Mouse (Mus musculus): ENCODE data around the gene Aebp2. TPM values are rescaled to one million over a fixed set of nuclear protein-coding genes. Genes with fewer than 3 reads are reported as not detected.

Gene Aebp2
- polyA plus RNA-seq, 1 experiment from 2014 or later, result 15.3 TPM

DNA sequence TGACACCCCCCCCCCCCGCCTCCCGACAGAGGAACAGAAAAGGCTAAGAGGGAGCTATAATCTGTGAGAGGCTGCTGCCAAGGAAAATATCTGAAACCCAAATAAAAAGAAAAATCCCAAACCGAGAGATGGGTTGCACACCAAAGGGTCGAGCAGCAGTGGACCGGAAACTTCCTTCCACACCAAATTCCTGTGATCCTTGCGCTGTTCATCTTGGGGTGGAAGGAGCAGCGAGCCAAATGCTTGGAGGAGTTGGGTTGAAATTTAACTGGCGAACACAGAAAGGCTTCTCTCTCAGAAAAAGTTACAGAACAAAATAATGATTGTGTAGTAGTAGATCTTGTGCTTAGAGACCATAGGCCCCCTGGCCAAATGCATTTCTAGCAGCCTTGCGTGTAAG lies 55.5 kb downstream of the Aebp2 start:
- Histone ChIP-seq H3K9ac (no peak overlapping the region), H3K36me3 (no peaks in the 10 kb centered on the region), H3K4me1 (peaks cover 40% of the 10 kb centered on the region), H3K9me3 (no peaks in the 10 kb centered on the region), H3K27ac (peak overlapping the region; percentile 63), H3K4me3 (no peak overlapping the region), H3K27me3 (no peaks in the 10 kb centered on the region), H3K4me2 (0 out of 2 replicates have a peak overlapping the region, but pooled peaks have one; percentile 21)
- ATAC-seq (ENCODE audit: insufficient number of reproducible peaks, insufficient read depth, low FRiP score, low TSS enrichment, low read depth), result no peak
- WGBS, result 62% methylated on average over 9 of the region's 9 CpGs

- Histone ChIP-seq H3K9me3 (no peaks in the 10 kb centered on the region), H3K27ac (peak overlapping the region; percentile 63), H3K9ac (no peak overlapping the region), H3K4me1 (peaks cover 47% of the 10 kb centered on the region), H3K36me3 (no peaks in the 10 kb centered on the region), H3K27me3 (no peaks in the 10 kb centered on the region), H3K4me2 (peak overlapping the region; percentile 21), H3K4me3 (no peak overlapping the region)
- ATAC-seq (ENCODE audit: insufficient number of reproducible peaks, insufficient read depth, low FRiP score, low TSS enrichment, low read depth), result 0 out of 2 replicates have a peak, but pooled peaks have one; percentile 22
- WGBS, result 12% methylated on average over 15 of the region's 15 CpGs
These were observed 56.3 kb downstream of the Aebp2 start for GRCm38 (mm10) chr6:140678658-140679271.

DNA sequence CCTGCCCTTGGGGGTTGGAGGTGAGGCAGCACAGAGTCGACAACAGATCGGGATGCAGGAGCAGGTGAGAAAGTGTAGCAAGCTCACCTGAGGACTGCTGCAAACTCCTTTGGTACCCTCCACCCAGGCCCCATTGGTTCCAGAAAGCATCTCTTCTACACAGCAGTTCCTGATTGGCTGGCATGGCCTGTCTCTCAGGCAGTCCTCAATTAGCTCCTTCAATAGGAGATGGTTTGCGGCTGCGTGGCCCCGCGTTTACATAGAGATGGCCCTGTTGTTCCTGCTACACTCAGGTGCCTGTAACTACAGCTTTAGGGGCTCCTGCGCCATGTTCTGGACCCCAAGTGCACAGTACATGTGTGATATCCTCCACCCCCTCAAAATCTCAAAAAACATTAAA lies 58.2 kb downstream of the Aebp2 start:
- H3K4me2 ChIP-seq, result no peak overlapping the region
- H3K9ac ChIP-seq, result no peak overlapping the region
- no peaks in the 10 kb centered on the region for H3K36me3 ChIP-seq
- 55% methylated on average over 7 of the region's 7 CpGs for WGBS
- H3K27me3 ChIP-seq, result no peaks in the 10 kb centered on the region
- no peak overlapping the region for H3K4me3 ChIP-seq
- no peaks in the 10 kb centered on the region for H3K9me3 ChIP-seq
- no peak; the same call in 1 of the 2 replicates for ATAC-seq (ENCODE audit: insufficient number of reproducible peaks, insufficient read depth, low FRiP score, low TSS enrichment, low read depth)
- H3K27ac ChIP-seq, result no peak overlapping the region
- peaks cover 46% of the 10 kb centered on the region for H3K4me1 ChIP-seq

DNA sequence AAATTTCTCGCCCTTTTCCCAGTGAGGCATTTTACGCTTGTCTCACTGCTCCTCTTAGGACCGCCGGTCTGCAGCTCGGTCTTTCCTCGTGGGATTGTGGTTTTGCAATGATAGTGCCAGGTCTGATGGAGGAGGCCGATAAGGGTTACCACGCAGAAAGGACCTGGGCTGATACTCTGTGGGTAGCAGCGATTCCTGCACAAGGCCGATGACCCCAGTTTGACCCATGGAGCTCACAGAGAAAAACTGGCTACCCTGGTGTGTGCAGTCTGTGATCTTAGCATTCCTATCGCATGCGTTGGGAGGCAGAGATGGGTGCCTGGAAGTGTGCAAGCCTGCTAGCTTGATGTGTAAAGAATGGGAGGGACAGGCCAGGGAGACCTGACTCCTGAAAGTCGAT lies 60.4 kb downstream of the Aebp2 start:
- ATAC-seq (ENCODE audit: insufficient number of reproducible peaks, insufficient read depth, low FRiP score, low TSS enrichment, low read depth), result 0 out of 2 replicates have a peak, but pooled peaks have one; percentile 12
- Histone ChIP-seq H3K4me2 (peak overlapping the region; percentile 9; the same call in 1 of the 2 replicates), H3K27ac (peak overlapping the region; percentile 65), H3K27me3 (no peaks in the 10 kb centered on the region), H3K4me1 (peaks cover 41% of the 10 kb centered on the region), H3K4me3 (no peak overlapping the region), H3K9me3 (no peaks in the 10 kb centered on the region), H3K9ac (no peak overlapping the region), H3K36me3 (no peaks in the 10 kb centered on the region)
- WGBS, result 33% methylated on average over 13 of the region's 13 CpGs

DNA sequence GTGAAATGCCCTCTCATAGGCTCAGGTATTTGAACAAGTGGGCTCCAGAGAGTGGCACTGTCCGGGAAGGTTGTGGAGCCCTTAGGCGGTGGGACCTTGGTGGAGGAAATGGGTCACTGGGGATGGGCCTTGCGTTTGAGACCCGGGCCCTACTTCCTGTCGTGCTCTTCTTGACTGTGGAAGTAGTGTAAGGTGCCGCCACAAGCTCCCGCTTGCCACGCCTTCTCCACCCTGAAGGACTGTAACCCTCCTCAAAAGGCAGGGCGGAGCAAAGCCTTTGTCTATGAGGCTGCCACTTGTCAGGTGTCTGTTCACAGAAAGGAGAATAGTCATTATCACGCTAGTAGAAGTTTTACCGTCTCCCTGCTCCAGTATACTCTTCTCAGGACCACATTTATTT lies 61.9 kb downstream of the Aebp2 start:
- no peak overlapping the region for H3K4me2 ChIP-seq
- no peaks in the 10 kb centered on the region for H3K36me3 ChIP-seq
- 86% methylated on average over 11 of the region's 11 CpGs for WGBS
- H3K4me1 ChIP-seq, result peaks cover 29% of the 10 kb centered on the region
- no peak overlapping the region for H3K4me3 ChIP-seq
- no peaks in the 10 kb centered on the region for H3K9me3 ChIP-seq
- no peak for ATAC-seq (ENCODE audit: insufficient number of reproducible peaks, insufficient read depth, low FRiP score, low TSS enrichment, low read depth)
- no peak overlapping the region for H3K27ac ChIP-seq
- no peaks in the 10 kb centered on the region for H3K27me3 ChIP-seq
- no peak overlapping the region for H3K9ac ChIP-seq

- WGBS, result 66% methylated on average over 16 of the region's 16 CpGs
- Histone ChIP-seq H3K4me1 (peaks cover 19% of the 10 kb centered on the region), H3K27me3 (no peaks in the 10 kb centered on the region), H3K4me3 (no peak overlapping the region), H3K4me2 (no peak overlapping the region), H3K27ac (peak overlapping the region; percentile 69), H3K9me3 (no peaks in the 10 kb centered on the region), H3K36me3 (no peaks in the 10 kb centered on the region), H3K9ac (no peak overlapping the region)
- ATAC-seq (ENCODE audit: insufficient number of reproducible peaks, insufficient read depth, low FRiP score, low TSS enrichment, low read depth), result 0 out of 2 replicates have a peak, but pooled peaks have one; percentile 60
These were observed 67.3 kb downstream of the Aebp2 start for GRCm38 (mm10) chr6:140689617-140690404.

- WGBS, result 79% methylated on average over 6 of the region's 6 CpGs
- Histone ChIP-seq H3K36me3 (no peaks in the 10 kb centered on the region), H3K9me3 (no peaks in the 10 kb centered on the region), H3K4me2 (no peak overlapping the region), H3K4me3 (no peak overlapping the region), H3K27ac (no peak overlapping the region), H3K9ac (no peak overlapping the region), H3K27me3 (no peaks in the 10 kb centered on the region), H3K4me1 (peaks cover 27% of the 10 kb centered on the region)
- ATAC-seq (ENCODE audit: insufficient number of reproducible peaks, insufficient read depth, low FRiP score, low TSS enrichment, low read depth), result no peak
These were observed 69.7 kb downstream of the Aebp2 start for GRCm38 (mm10) chr6:140692160-140692559.

GRCm38 (mm10) chr6:140696192-140696879 lies 73.9 kb downstream of the Aebp2 start:
- peak overlapping the region; percentile 41 for H3K27ac ChIP-seq
- no peak overlapping the region for H3K9ac ChIP-seq
- H3K36me3 ChIP-seq, result no peaks in the 10 kb centered on the region
- H3K4me2 ChIP-seq, result no peak overlapping the region
- no peak overlapping the region for H3K4me3 ChIP-seq
- H3K27me3 ChIP-seq, result no peaks in the 10 kb centered on the region
- no peak for ATAC-seq (ENCODE audit: insufficient number of reproducible peaks, insufficient read depth, low FRiP score, low TSS enrichment, low read depth)
- WGBS, result 43% methylated on average over 12 of the region's 12 CpGs
- H3K9me3 ChIP-seq, result no peaks in the 10 kb centered on the region
- peaks cover 14% of the 10 kb centered on the region for H3K4me1 ChIP-seq

- ATAC-seq (ENCODE audit: insufficient number of reproducible peaks, insufficient read depth, low FRiP score, low TSS enrichment, low read depth), result no peak
- H3K27me3 ChIP-seq, result no peaks in the 10 kb centered on the region
- H3K4me1 ChIP-seq, result peaks cover 18% of the 10 kb centered on the region
- 73% methylated on average over 11 of the region's 11 CpGs for whole genome bisulfite sequencing
- H3K36me3 ChIP-seq, result no peaks in the 10 kb centered on the region
- no peaks in the 10 kb centered on the region for H3K9me3 ChIP-seq
- no peak overlapping the region for H3K27ac ChIP-seq
- H3K4me2 ChIP-seq, result no peak overlapping the region
- H3K9ac ChIP-seq, result no peak overlapping the region
- no peak overlapping the region for H3K4me3 ChIP-seq
These were observed 75.5 kb downstream of the Aebp2 start for GRCm38 (mm10) chr6:140697994-140698393.

DNA sequence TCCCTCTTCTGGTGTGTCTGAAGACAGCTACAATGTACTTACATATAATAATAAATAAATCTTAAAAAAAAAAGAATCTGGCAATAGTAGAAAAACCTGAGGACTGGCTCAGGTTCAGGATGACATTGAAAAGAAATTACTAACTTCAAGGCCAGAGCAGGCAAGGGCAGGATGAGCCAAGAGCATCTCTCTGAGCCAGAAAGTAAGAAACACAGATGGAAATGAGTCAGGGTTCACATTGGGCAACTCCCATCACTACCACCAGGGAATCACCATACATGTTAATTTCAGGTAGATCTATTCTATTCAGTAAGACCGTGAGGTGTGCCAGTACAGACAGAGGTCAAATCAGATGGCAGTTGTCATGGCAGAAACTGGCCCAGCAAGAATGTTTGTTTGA lies 76.1 kb downstream of the Aebp2 start:
- peaks cover 18% of the 10 kb centered on the region for H3K4me1 ChIP-seq
- no peaks in the 10 kb centered on the region for H3K9me3 ChIP-seq
- H3K4me3 ChIP-seq, result no peak overlapping the region
- H3K36me3 ChIP-seq, result no peaks in the 10 kb centered on the region
- no peak overlapping the region for H3K27ac ChIP-seq
- H3K27me3 ChIP-seq, result no peaks in the 10 kb centered on the region
- 93% methylated on average over 1 of the region's 1 CpGs for WGBS
- no peak overlapping the region for H3K9ac ChIP-seq
- H3K4me2 ChIP-seq, result no peak overlapping the region
- no peak for ATAC-seq (ENCODE audit: insufficient number of reproducible peaks, insufficient read depth, low FRiP score, low TSS enrichment, low read depth)

- WGBS, result 40% methylated on average over 6 of the region's 6 CpGs
- Histone ChIP-seq H3K36me3 (no peaks in the 10 kb centered on the region), H3K4me1 (peaks cover 23% of the 10 kb centered on the region), H3K27ac (0 out of 2 replicates have a peak overlapping the region, but pooled peaks have one; percentile 12), H3K27me3 (no peaks in the 10 kb centered on the region), H3K9ac (no peak overlapping the region), H3K4me3 (no peak overlapping the region), H3K9me3 (peaks cover 3% of the 10 kb centered on the region; the same call in 1 of the 2 replicates), H3K4me2 (no peak overlapping the region)
- no peak for ATAC-seq (ENCODE audit: insufficient number of reproducible peaks, insufficient read depth, low FRiP score, low TSS enrichment, low read depth)
These were observed 78.8 kb downstream of the Aebp2 start for GRCm38 (mm10) chr6:140701259-140701658.

Measured in embryonic facial prominence, embryonic 13.5 days (tissue).